Mouse (Mus musculus) liver, adult 2 months (tissue): ENCODE results near the gene Fars2.

Experiments
- CTCF ChIP-seq: fragments of 200-500 bp; IDR thresholded peaks from 2 replicates; pipeline ENCODE4 v1.5.1; 2011; ENCODE audit warnings: low read depth, low read length, control low read depth
- POLR2A ChIP-seq: fragments of 200-500 bp; IDR thresholded peaks from 2 replicates; pipeline ENCODE4 v1.6.1; 2011; ENCODE audit warnings: low read length, control low read depth; ENCODE audit not compliant: insufficient read depth; ENCODE audit errors: extremely low read depth

- no peak for TF ChIP-seq CTCF
- no peak for TF ChIP-seq POLR2A
Observed at GRCm38 (mm10) chr13:36680690-36681355, 563.6 kb downstream of the Fars2 start.
